Mouse (Mus musculus): Measurements from ENCODE around the gene Ttc7b. TPM values are rescaled to one million over a fixed set of nuclear protein-coding genes. Genes with fewer than 3 reads are reported as not detected.

The Ttc7b gene
- polyA plus RNA-seq, 1 experiment from 2014 or later: 7.4 TPM

- H3K27ac ChIP-seq (ENCODE audit: low read length): peak overlapping the region; percentile 76
- H3K9me3 ChIP-seq (ENCODE audit: control insufficient read depth, low read length): no peaks in the 10 kb centered on the region
- H3K4me2 ChIP-seq (ENCODE audit: low read length): no peak overlapping the region
- H3K9ac ChIP-seq (replicated peaks; ENCODE audit: low read depth, low read length): peak overlapping the region; percentile 15; the same call in 1 of the 2 replicates
- peak; percentile 69 for ATAC-seq
- H3K27me3 ChIP-seq (replicated peaks; ENCODE audit: control insufficient read depth, insufficient read depth, low read length): no peaks in the 10 kb centered on the region
- no peak overlapping the region for H3K4me3 ChIP-seq (replicated peaks; ENCODE audit: low read length)
- H3K4me1 ChIP-seq (replicated peaks; ENCODE audit: control insufficient read depth, insufficient read depth, low read length): peaks cover 26% of the 10 kb centered on the region
- no peaks in the 10 kb centered on the region for H3K36me3 ChIP-seq (ENCODE audit: control insufficient read depth, insufficient read depth)
- 14% methylated on average over 8 of the region's 8 CpGs for WGBS
These were observed 231.1 kb downstream of the Ttc7b start for GRCm38 (mm10) chr12:100289267-100290177.

- no peak for ATAC-seq
- Histone ChIP-seq H3K9me3 (ENCODE audit: control insufficient read depth, low read length) (no peaks in the 10 kb centered on the region), H3K27ac (ENCODE audit: low read length) (no peak overlapping the region), H3K9ac (replicated peaks; ENCODE audit: low read depth, low read length) (no peak overlapping the region), H3K36me3 (ENCODE audit: control insufficient read depth, insufficient read depth) (no peaks in the 10 kb centered on the region), H3K4me3 (replicated peaks; ENCODE audit: low read length) (no peak overlapping the region), H3K27me3 (replicated peaks; ENCODE audit: control insufficient read depth, insufficient read depth, low read length) (no peaks in the 10 kb centered on the region), H3K4me2 (ENCODE audit: low read length) (no peak overlapping the region), H3K4me1 (replicated peaks; ENCODE audit: control insufficient read depth, insufficient read depth, low read length) (peaks cover 26% of the 10 kb centered on the region)
- 87% methylated on average over 5 of the region's 5 CpGs for WGBS
These were observed 232.6 kb downstream of the Ttc7b start for GRCm38 (mm10) chr12:100288018-100288417.

DNA sequence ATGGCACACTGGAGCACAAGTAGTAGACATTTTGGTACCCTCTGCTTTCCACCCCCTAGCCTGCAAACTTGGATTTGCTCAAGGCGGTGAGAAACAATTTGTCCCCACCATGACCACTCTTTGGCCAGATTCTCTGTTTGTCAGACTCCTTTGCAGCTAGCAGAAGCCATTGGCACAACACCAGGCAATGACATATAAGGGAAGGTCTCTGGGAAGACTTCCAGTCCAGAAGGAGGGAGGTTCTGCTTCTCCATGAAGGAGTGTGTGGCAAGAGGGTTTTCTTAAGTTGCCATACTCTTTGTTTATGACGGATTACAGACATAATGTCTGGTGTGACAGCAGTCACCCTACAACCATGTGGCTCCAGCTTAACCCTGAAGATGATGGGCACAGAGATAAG lies 233.1 kb downstream of the Ttc7b start:
- Histone ChIP-seq H3K4me3 (replicated peaks; ENCODE audit: low read length) (no peak overlapping the region), H3K9me3 (ENCODE audit: control insufficient read depth, low read length) (no peaks in the 10 kb centered on the region), H3K36me3 (ENCODE audit: control insufficient read depth, insufficient read depth) (no peaks in the 10 kb centered on the region), H3K9ac (replicated peaks; ENCODE audit: low read depth, low read length) (no peak overlapping the region), H3K27me3 (replicated peaks; ENCODE audit: control insufficient read depth, insufficient read depth, low read length) (no peaks in the 10 kb centered on the region), H3K4me1 (replicated peaks; ENCODE audit: control insufficient read depth, insufficient read depth, low read length) (peaks cover 27% of the 10 kb centered on the region), H3K27ac (ENCODE audit: low read length) (no peak overlapping the region), H3K4me2 (ENCODE audit: low read length) (no peak overlapping the region)
- 87% methylated on average over 2 of the region's 2 CpGs for WGBS
- no peak for ATAC-seq

GRCm38 (mm10) chr12:100283283-100283682 lies 237.3 kb downstream of the Ttc7b start:
- H3K27me3 ChIP-seq (replicated peaks; ENCODE audit: control insufficient read depth, insufficient read depth, low read length): no peaks in the 10 kb centered on the region
- H3K4me1 ChIP-seq (replicated peaks; ENCODE audit: control insufficient read depth, insufficient read depth, low read length): peaks cover 14% of the 10 kb centered on the region
- ATAC-seq: no peak
- H3K4me3 ChIP-seq (replicated peaks; ENCODE audit: low read length): no peak overlapping the region
- no peaks in the 10 kb centered on the region for H3K36me3 ChIP-seq (ENCODE audit: control insufficient read depth, insufficient read depth)
- H3K9me3 ChIP-seq (ENCODE audit: control insufficient read depth, low read length): no peaks in the 10 kb centered on the region
- H3K27ac ChIP-seq (ENCODE audit: low read length): no peak overlapping the region
- no peak overlapping the region for H3K4me2 ChIP-seq (ENCODE audit: low read length)
- 59% methylated on average over 1 of the region's 1 CpGs for WGBS
- no peak overlapping the region for H3K9ac ChIP-seq (replicated peaks; ENCODE audit: low read depth, low read length)

GRCm38 (mm10) chr12:100282025-100282885 lies 238.4 kb downstream of the Ttc7b start:
- WGBS: 32% methylated on average over 8 of the region's 8 CpGs
- ATAC-seq: peak; percentile 81
- Histone ChIP-seq H3K4me3 (replicated peaks; ENCODE audit: low read length) (no peak overlapping the region), H3K27ac (ENCODE audit: low read length) (peak overlapping the region; percentile 49), H3K4me1 (replicated peaks; ENCODE audit: control insufficient read depth, insufficient read depth, low read length) (peaks cover 14% of the 10 kb centered on the region), H3K9ac (replicated peaks; ENCODE audit: low read depth, low read length) (no peak overlapping the region), H3K36me3 (ENCODE audit: control insufficient read depth, insufficient read depth) (no peaks in the 10 kb centered on the region), H3K9me3 (ENCODE audit: control insufficient read depth, low read length) (no peaks in the 10 kb centered on the region), H3K27me3 (replicated peaks; ENCODE audit: control insufficient read depth, insufficient read depth, low read length) (no peaks in the 10 kb centered on the region), H3K4me2 (ENCODE audit: low read length) (no peak overlapping the region)

DNA sequence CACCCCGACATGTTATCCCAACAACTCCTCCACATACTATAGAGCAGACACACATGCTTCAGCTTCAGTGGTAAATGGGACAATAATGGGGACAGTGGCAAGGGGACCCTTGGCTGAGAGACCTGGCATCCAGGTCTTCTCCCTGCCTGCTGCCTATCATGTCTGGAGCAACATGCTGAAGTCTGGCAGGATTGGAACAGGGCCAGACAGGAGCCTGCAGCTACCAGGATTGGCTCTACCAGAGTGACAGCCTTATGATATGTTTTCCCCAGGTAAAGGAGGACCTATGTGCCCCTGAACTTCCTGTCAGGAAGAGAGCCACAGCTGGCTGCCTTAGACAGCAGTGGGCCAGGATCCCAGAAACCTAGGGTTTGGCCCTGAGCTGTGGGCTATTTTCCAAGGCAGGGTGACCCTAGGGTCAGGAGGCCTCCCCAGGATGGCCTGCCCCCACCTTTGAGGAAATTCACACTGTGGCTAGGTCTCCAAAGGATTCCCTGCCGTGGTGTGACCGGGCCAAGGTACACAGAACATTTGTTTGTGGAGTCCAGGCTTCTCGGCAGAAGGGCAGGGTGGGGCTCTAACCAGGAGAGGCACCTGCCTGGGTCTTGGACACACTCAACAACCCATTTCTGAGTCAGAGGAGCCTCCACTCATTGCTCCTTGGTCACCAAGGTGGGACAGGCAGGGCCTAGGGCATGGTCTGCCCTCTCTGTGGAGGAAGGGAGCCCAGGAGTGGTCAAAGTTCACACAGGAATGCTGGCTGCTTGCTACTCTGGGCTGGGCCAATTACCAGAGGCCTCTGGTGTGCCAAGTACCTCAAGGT lies 239.4 kb downstream of the Ttc7b start:
- H3K36me3 ChIP-seq (ENCODE audit: control insufficient read depth, insufficient read depth): no peaks in the 10 kb centered on the region
- H3K27me3 ChIP-seq (replicated peaks; ENCODE audit: control insufficient read depth, insufficient read depth, low read length): no peaks in the 10 kb centered on the region
- ATAC-seq: no peak
- no peak overlapping the region for H3K4me3 ChIP-seq (replicated peaks; ENCODE audit: low read length)
- H3K4me1 ChIP-seq (replicated peaks; ENCODE audit: control insufficient read depth, insufficient read depth, low read length): peaks cover 25% of the 10 kb centered on the region
- H3K27ac ChIP-seq (ENCODE audit: low read length): no peak overlapping the region; the same call in 1 of the 2 replicates
- H3K4me2 ChIP-seq (ENCODE audit: low read length): no peak overlapping the region
- no peak overlapping the region for H3K9ac ChIP-seq (replicated peaks; ENCODE audit: low read depth, low read length)
- WGBS: 89% methylated on average over 4 of the region's 4 CpGs
- no peaks in the 10 kb centered on the region for H3K9me3 ChIP-seq (ENCODE audit: control insufficient read depth, low read length)

DNA sequence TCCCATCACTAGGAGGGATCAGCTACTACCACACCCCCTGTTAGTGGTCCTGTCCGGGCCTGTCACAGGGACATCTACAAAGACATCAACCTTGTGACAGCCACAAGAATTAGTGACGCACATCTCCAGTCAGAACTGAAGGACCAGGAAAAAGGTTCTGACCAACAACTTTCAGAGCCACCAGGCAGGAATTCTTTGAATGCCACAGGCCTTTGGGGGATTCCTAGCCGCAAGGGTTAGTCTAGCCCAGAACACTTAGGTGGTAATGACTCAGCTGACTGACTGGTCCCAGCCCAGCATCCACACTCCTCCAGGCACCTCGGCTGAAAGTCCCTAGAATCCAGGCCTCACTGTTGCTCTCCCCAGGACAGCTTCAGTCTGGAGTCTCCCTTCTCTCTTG lies 240.7 kb downstream of the Ttc7b start:
- no peaks in the 10 kb centered on the region for H3K27me3 ChIP-seq (replicated peaks; ENCODE audit: control insufficient read depth, insufficient read depth, low read length)
- H3K4me3 ChIP-seq (replicated peaks; ENCODE audit: low read length): no peak overlapping the region
- H3K27ac ChIP-seq (ENCODE audit: low read length): no peak overlapping the region
- WGBS: 90% methylated on average over 4 of the region's 4 CpGs
- no peak overlapping the region for H3K4me2 ChIP-seq (ENCODE audit: low read length)
- peaks cover 29% of the 10 kb centered on the region for H3K4me1 ChIP-seq (replicated peaks; ENCODE audit: control insufficient read depth, insufficient read depth, low read length)
- no peaks in the 10 kb centered on the region for H3K9me3 ChIP-seq (ENCODE audit: control insufficient read depth, low read length)
- H3K36me3 ChIP-seq (ENCODE audit: control insufficient read depth, insufficient read depth): no peaks in the 10 kb centered on the region
- H3K9ac ChIP-seq (replicated peaks; ENCODE audit: low read depth, low read length): no peak overlapping the region
- no peak for ATAC-seq

- no peak overlapping the region for H3K27ac ChIP-seq (ENCODE audit: low read length)
- 38% methylated on average over 8 of the region's 8 CpGs for WGBS
- no peaks in the 10 kb centered on the region for H3K27me3 ChIP-seq (replicated peaks; ENCODE audit: control insufficient read depth, insufficient read depth, low read length)
- H3K4me1 ChIP-seq (replicated peaks; ENCODE audit: control insufficient read depth, insufficient read depth, low read length): peaks cover 29% of the 10 kb centered on the region
- no peak overlapping the region for H3K4me2 ChIP-seq (ENCODE audit: low read length)
- no peaks in the 10 kb centered on the region for H3K36me3 ChIP-seq (ENCODE audit: control insufficient read depth, insufficient read depth)
- 0 out of 2 replicates have a peak, but pooled peaks have one; percentile 24 for ATAC-seq
- no peak overlapping the region for H3K4me3 ChIP-seq (replicated peaks; ENCODE audit: low read length)
- no peak overlapping the region for H3K9ac ChIP-seq (replicated peaks; ENCODE audit: low read depth, low read length)
- no peaks in the 10 kb centered on the region for H3K9me3 ChIP-seq (ENCODE audit: control insufficient read depth, low read length)
These were observed 242.3 kb downstream of the Ttc7b start for GRCm38 (mm10) chr12:100278358-100278757.
